Mouse (Mus musculus): ENCODE measurements around the gene Abcd3. TPM values are rescaled to one million over a fixed set of nuclear protein-coding genes. Genes with fewer than 3 reads are reported as not detected.

The Abcd3 gene
- polyA plus RNA-seq (2014; fragmentation: Nextera tagmentation; extraction: Ambion mirVana): 55.7 and 56.4 TPM in 2 replicates

GRCm38 (mm10) chr3:121814877-121815548 lies at the start of gene Abcd3:
Gene Abcd3 (minus strand): TSS chr3:121815302.
- Histone ChIP-seq H3K4me3 (ENCODE audit: low read depth, low read length) (peak within 1 kb of the TSS; percentile 86), H3K9me3 (replicated peaks; ENCODE audit: control insufficient read depth, low read length) (no peaks in the 10 kb centered on the region), H3K36me3 (replicated peaks; ENCODE audit: control insufficient read depth, insufficient read depth, low read depth, low read length) (no peaks in the 10 kb centered on the region), H3K4me2 (ENCODE audit: low read depth, low read length) (peak within 1 kb of the TSS; percentile 70), H3K27ac (replicated peaks; ENCODE audit: low read depth, low read length) (peak within 1 kb of the TSS; percentile 94), H3K9ac (replicated peaks; ENCODE audit: low read length) (peak within 1 kb of the TSS; percentile 91), H3K4me1 (ENCODE audit: control insufficient read depth, insufficient read depth, low read length) (no peaks in the 10 kb centered on the region), H3K27me3 (ENCODE audit: control insufficient read depth, insufficient read depth, low read length) (no peaks in the 10 kb centered on the region)
- WGBS: under 1% methylated on average over 84 of the region's 99 CpGs
- ATAC-seq (replicated peaks; ENCODE audit: insufficient number of reproducible peaks, low FRiP score, low TSS enrichment, low read depth) (peak; percentile 90), DNase-seq (ENCODE audit: low spot score) (peak; percentile 97)

- H3K27ac ChIP-seq (replicated peaks; ENCODE audit: low read depth, low read length): no peak overlapping the region
- no peaks in the 10 kb centered on the region for H3K36me3 ChIP-seq (replicated peaks; ENCODE audit: control insufficient read depth, insufficient read depth, low read depth, low read length)
- H3K27me3 ChIP-seq (ENCODE audit: control insufficient read depth, insufficient read depth, low read length): no peaks in the 10 kb centered on the region
- DNase-seq (ENCODE audit: low spot score) (peak; percentile 73), ATAC-seq (replicated peaks; ENCODE audit: insufficient number of reproducible peaks, low FRiP score, low TSS enrichment, low read depth) (no peak)
- no peak overlapping the region for H3K4me3 ChIP-seq (ENCODE audit: low read depth, low read length)
- H3K9me3 ChIP-seq (replicated peaks; ENCODE audit: control insufficient read depth, low read length): no peaks in the 10 kb centered on the region
- 29% methylated on average over 5 of the region's 5 CpGs for WGBS
- H3K9ac ChIP-seq (replicated peaks; ENCODE audit: low read length): no peak overlapping the region
- no peaks in the 10 kb centered on the region for H3K4me1 ChIP-seq (ENCODE audit: control insufficient read depth, insufficient read depth, low read length)
- H3K4me2 ChIP-seq (ENCODE audit: low read depth, low read length): no peak overlapping the region
Observed at GRCm38 (mm10) chr3:121859142-121859541, 44.0 kb upstream of the Abcd3 start.

GRCm38 (mm10) chr3:121856131-121856530 lies 41.0 kb upstream of the Abcd3 start:
- no peak overlapping the region for H3K4me3 ChIP-seq (ENCODE audit: low read depth, low read length)
- WGBS: 92% methylated on average over 4 of the region's 4 CpGs
- H3K27ac ChIP-seq (replicated peaks; ENCODE audit: low read depth, low read length): no peak overlapping the region
- no peak overlapping the region for H3K9ac ChIP-seq (replicated peaks; ENCODE audit: low read length)
- DNase-seq (ENCODE audit: low spot score) (no peak), ATAC-seq (replicated peaks; ENCODE audit: insufficient number of reproducible peaks, low FRiP score, low TSS enrichment, low read depth) (no peak)
- H3K9me3 ChIP-seq (replicated peaks; ENCODE audit: control insufficient read depth, low read length): no peaks in the 10 kb centered on the region
- H3K4me1 ChIP-seq (ENCODE audit: control insufficient read depth, insufficient read depth, low read length): no peaks in the 10 kb centered on the region
- H3K27me3 ChIP-seq (ENCODE audit: control insufficient read depth, insufficient read depth, low read length): no peaks in the 10 kb centered on the region
- no peaks in the 10 kb centered on the region for H3K36me3 ChIP-seq (replicated peaks; ENCODE audit: control insufficient read depth, insufficient read depth, low read depth, low read length)
- H3K4me2 ChIP-seq (ENCODE audit: low read depth, low read length): no peak overlapping the region

GRCm38 (mm10) chr3:121853781-121854520 lies 38.8 kb upstream of the Abcd3 start:
- no peak overlapping the region for H3K27ac ChIP-seq (replicated peaks; ENCODE audit: low read depth, low read length)
- no peaks in the 10 kb centered on the region for H3K36me3 ChIP-seq (replicated peaks; ENCODE audit: control insufficient read depth, insufficient read depth, low read depth, low read length)
- WGBS: 72% methylated on average over 5 of the region's 5 CpGs
- H3K27me3 ChIP-seq (ENCODE audit: control insufficient read depth, insufficient read depth, low read length): no peaks in the 10 kb centered on the region
- no peak overlapping the region for H3K9ac ChIP-seq (replicated peaks; ENCODE audit: low read length)
- no peaks in the 10 kb centered on the region for H3K4me1 ChIP-seq (ENCODE audit: control insufficient read depth, insufficient read depth, low read length)
- H3K4me3 ChIP-seq (ENCODE audit: low read depth, low read length): no peak overlapping the region
- H3K4me2 ChIP-seq (ENCODE audit: low read depth, low read length): no peak overlapping the region
- DNase-seq (ENCODE audit: low spot score) (no peak), ATAC-seq (replicated peaks; ENCODE audit: insufficient number of reproducible peaks, low FRiP score, low TSS enrichment, low read depth) (no peak)
- H3K9me3 ChIP-seq (replicated peaks; ENCODE audit: control insufficient read depth, low read length): no peaks in the 10 kb centered on the region

GRCm38 (mm10) chr3:121852074-121852826 lies 37.1 kb upstream of the Abcd3 start:
- WGBS: 46% methylated on average over 4 of the region's 4 CpGs
- H3K27me3 ChIP-seq (ENCODE audit: control insufficient read depth, insufficient read depth, low read length): no peaks in the 10 kb centered on the region
- ATAC-seq (replicated peaks; ENCODE audit: insufficient number of reproducible peaks, low FRiP score, low TSS enrichment, low read depth): no peak
- no peaks in the 10 kb centered on the region for H3K4me1 ChIP-seq (ENCODE audit: control insufficient read depth, insufficient read depth, low read length)
- H3K4me2 ChIP-seq (ENCODE audit: low read depth, low read length): no peak overlapping the region
- H3K36me3 ChIP-seq (replicated peaks; ENCODE audit: control insufficient read depth, insufficient read depth, low read depth, low read length): no peaks in the 10 kb centered on the region
- no peak overlapping the region for H3K4me3 ChIP-seq (ENCODE audit: low read depth, low read length)
- DNase-seq (ENCODE audit: low spot score): no peak
- H3K9ac ChIP-seq (replicated peaks; ENCODE audit: low read length): no peak overlapping the region
- no peak overlapping the region for H3K27ac ChIP-seq (replicated peaks; ENCODE audit: low read depth, low read length)
- no peaks in the 10 kb centered on the region for H3K9me3 ChIP-seq (replicated peaks; ENCODE audit: control insufficient read depth, low read length)

GRCm38 (mm10) chr3:121851006-121851405 lies 35.9 kb upstream of the Abcd3 start:
- 92% methylated on average over 3 of the region's 3 CpGs for WGBS
- no peaks in the 10 kb centered on the region for H3K36me3 ChIP-seq (replicated peaks; ENCODE audit: control insufficient read depth, insufficient read depth, low read depth, low read length)
- H3K4me1 ChIP-seq (ENCODE audit: control insufficient read depth, insufficient read depth, low read length): no peaks in the 10 kb centered on the region

GRCm38 (mm10) chr3:121850381-121850780 lies 35.3 kb upstream of the Abcd3 start:
- H3K9ac ChIP-seq (replicated peaks; ENCODE audit: low read length): no peak overlapping the region
- no peak for DNase-seq (ENCODE audit: low spot score)
- 87% methylated on average over 4 of the region's 4 CpGs for WGBS
- no peak overlapping the region for H3K4me2 ChIP-seq (ENCODE audit: low read depth, low read length)
- no peak overlapping the region for H3K27ac ChIP-seq (replicated peaks; ENCODE audit: low read depth, low read length)
- H3K4me3 ChIP-seq (ENCODE audit: low read depth, low read length): no peak overlapping the region
- ATAC-seq (replicated peaks; ENCODE audit: insufficient number of reproducible peaks, low FRiP score, low TSS enrichment, low read depth): no peak
- H3K36me3 ChIP-seq (replicated peaks; ENCODE audit: control insufficient read depth, insufficient read depth, low read depth, low read length): no peaks in the 10 kb centered on the region
- no peaks in the 10 kb centered on the region for H3K27me3 ChIP-seq (ENCODE audit: control insufficient read depth, insufficient read depth, low read length)
- no peaks in the 10 kb centered on the region for H3K4me1 ChIP-seq (ENCODE audit: control insufficient read depth, insufficient read depth, low read length)
- H3K9me3 ChIP-seq (replicated peaks; ENCODE audit: control insufficient read depth, low read length): no peaks in the 10 kb centered on the region

More at GRCm38 (mm10) chr3:121851006-121851405, 35.9 kb upstream of the Abcd3 start:
- Histone ChIP-seq H3K9ac (replicated peaks; ENCODE audit: low read length) (no peak overlapping the region), H3K9me3 (replicated peaks; ENCODE audit: control insufficient read depth, low read length) (no peaks in the 10 kb centered on the region), H3K4me2 (ENCODE audit: low read depth, low read length) (no peak overlapping the region), H3K27me3 (ENCODE audit: control insufficient read depth, insufficient read depth, low read length) (no peaks in the 10 kb centered on the region), H3K4me3 (ENCODE audit: low read depth, low read length) (no peak overlapping the region), H3K27ac (replicated peaks; ENCODE audit: low read depth, low read length) (no peak overlapping the region)
- ATAC-seq (replicated peaks; ENCODE audit: insufficient number of reproducible peaks, low FRiP score, low TSS enrichment, low read depth) (no peak), DNase-seq (ENCODE audit: low spot score) (no peak)

GRCm38 (mm10) chr3:121847296-121847695 lies 32.2 kb upstream of the Abcd3 start:
- Histone ChIP-seq H3K36me3 (replicated peaks; ENCODE audit: control insufficient read depth, insufficient read depth, low read depth, low read length) (no peaks in the 10 kb centered on the region), H3K4me3 (ENCODE audit: low read depth, low read length) (no peak overlapping the region), H3K27ac (replicated peaks; ENCODE audit: low read depth, low read length) (no peak overlapping the region), H3K4me2 (ENCODE audit: low read depth, low read length) (no peak overlapping the region), H3K9me3 (replicated peaks; ENCODE audit: control insufficient read depth, low read length) (no peaks in the 10 kb centered on the region), H3K27me3 (ENCODE audit: control insufficient read depth, insufficient read depth, low read length) (no peaks in the 10 kb centered on the region), H3K4me1 (ENCODE audit: control insufficient read depth, insufficient read depth, low read length) (no peaks in the 10 kb centered on the region), H3K9ac (replicated peaks; ENCODE audit: low read length) (no peak overlapping the region)
- no peak for DNase-seq (ENCODE audit: low spot score)
- no peak for ATAC-seq (replicated peaks; ENCODE audit: insufficient number of reproducible peaks, low FRiP score, low TSS enrichment, low read depth)
